ENCODE assay signal across 13 mouse cellular contexts in the genomic region with DNA sequence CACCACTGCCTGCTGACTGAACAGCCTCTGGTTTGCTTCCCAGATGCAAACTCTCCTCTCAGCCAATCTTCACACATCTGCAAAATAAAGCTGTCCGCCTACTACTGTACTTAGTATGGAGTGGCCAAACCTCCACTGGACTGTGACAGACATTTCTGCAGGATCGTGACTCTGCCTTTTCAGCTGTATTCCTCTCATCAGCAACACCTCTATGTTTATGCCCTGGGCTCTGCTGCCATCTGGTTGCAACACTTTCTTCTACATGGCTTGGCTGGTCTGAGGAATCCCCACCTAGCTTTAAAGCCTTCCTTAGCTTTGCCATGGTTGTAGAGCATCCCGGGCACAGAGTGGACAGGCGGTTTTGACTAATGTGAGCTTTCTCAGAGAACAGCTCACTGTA. TPM values are rescaled to one million over a fixed set of nuclear protein-coding genes. Genes with fewer than 3 reads are reported as not detected.
A peak's percentile ranks its signal among the peaks of the same experiment; 100 is the strongest.
DNase-seq lines count a peak whose midpoint lies in the region; ATAC-seq and TF ChIP-seq lines count a peak whose summit lies in the region.
"Had no signal": no experiment of that assay in that cellular context is flagged by ENCODE, and none has a peak within 500 bp of the region (broad histone marks: within the 10 kb centered on the region; RNA-seq: fewer than 3 reads in every experiment).

No protein-coding gene starts in this region.

- H3K27me3 ChIP-seq in heart, postnatal 0 days (ENCODE audit: control insufficient read depth, insufficient read depth, low read length) = no peaks in the 10 kb centered on the region
- H3K27me3 ChIP-seq: stomach, embryonic 15.5 days had no signal

- peak; percentile 59 for TF ChIP-seq CTCF in heart, postnatal 0 days (IDR thresholded peaks at IDR 0.05; ENCODE audit: low read depth)

- no peaks in the 10 kb centered on the region for H3K9me3 ChIP-seq in heart, postnatal 0 days (replicated peaks; ENCODE audit: control insufficient read depth, low read length)
- H3K9me3 ChIP-seq: forebrain, embryonic 10.5 days; stomach, embryonic 15.5 days had no signal

- H3K4me1 ChIP-seq in heart, postnatal 0 days (ENCODE audit: control insufficient read depth, insufficient read depth) = peaks cover 39% of the 10 kb centered on the region

- ATAC-seq in heart, postnatal 0 days (ENCODE audit: insufficient read depth, low read depth) = peak; percentile 27; the same call in 1 of the 2 replicates
- ATAC-seq: intestine, embryonic 16.5 days; liver, postnatal 0 days had no signal

- 0 out of 2 replicates have a peak, but pooled peaks cover under 1% of the 10 kb centered on the region for H3K36me3 ChIP-seq in heart, postnatal 0 days (replicated peaks; ENCODE audit: control insufficient read depth, insufficient read depth, low read length)
- H3K36me3 ChIP-seq: stomach, embryonic 15.5 days had no signal

- H3K9ac ChIP-seq in heart, postnatal 0 days (replicated peaks; ENCODE audit: low read depth, low read length) = no peak overlapping the region
- H3K9ac ChIP-seq: liver, postnatal 0 days; stomach, embryonic 15.5 days had no signal

- intact Hi-C loops in heart, postnatal 36 days (cut with DNase I) = loop anchor here (5.0 kb wide), 1 partner anchor 82 kb away; no protein-coding TSS in a partner anchor

- peak; percentile 12 for DNase-seq in adrenal gland, adult 2 months
- DNase-seq in adrenal gland, postnatal 10 days = no peak
- peak; percentile 45 for DNase-seq in heart, postnatal 0 days (ENCODE audit: low spot score)
- DNase-seq in heart, postnatal 36 days = no peak
- peak; percentile 30 for DNase-seq in kidney, postnatal 14 days
- DNase-seq in kidney, adult 18-20 months = no peak
- DNase-seq in retina, postnatal 1 day = peak; percentile 37
- DNase-seq in retina, embryonic 14.5 days (ENCODE audit: low spot score) = no peak
- DNase-seq: liver, postnatal 0 days; thymus, postnatal 25 days had no signal

- H3K4me3 ChIP-seq in heart, postnatal 0 days (ENCODE audit: low read depth, low read length) = no peak overlapping the region
- H3K4me3 ChIP-seq: forebrain, embryonic 10.5 days; stomach, embryonic 15.5 days had no signal

- 57% methylated on average over 4 of the region's 4 CpGs for WGBS in heart, postnatal 0 days

- no peak overlapping the region for H3K4me2 ChIP-seq in heart, postnatal 0 days (ENCODE audit: low read depth, low read length)
- H3K4me2 ChIP-seq: stomach, embryonic 15.5 days had no signal

- H3K27ac ChIP-seq in heart, postnatal 0 days (ENCODE audit: low read depth) = no peak overlapping the region
- H3K27ac ChIP-seq: forebrain, embryonic 10.5 days; stomach, embryonic 15.5 days had no signal

- TF ChIP-seq EP300 in heart, postnatal 0 days (IDR thresholded peaks at IDR 0.05; ENCODE audit: low read depth) = no peak

RNA-seq across cellular contexts. Expression of gene Sestd1, which starts 20.3 kb away (rescaled TPM):
- total RNA-seq in adrenal gland, adult 2 months (2021) = 10 to 100 TPM; 15.6 to 16.4 TPM
- 1.5 and 2.7 TPM in 2 replicates for polyA plus RNA-seq in adrenal gland, adult 2 months (2012; rRNA removed)
- total RNA-seq in adrenal gland, postnatal 10 days (2021) = 10 to 100 TPM; 15.9 to 19.3 TPM
- total RNA-seq in heart, postnatal 0 days (2014; rRNA removed; ENCODE audit: low replicate concordance) = 9.2 and 9.8 TPM in 2 replicates
- polyA plus RNA-seq in heart, postnatal 0 days (2015; fragmentation: Nextera tagmentation; extraction: Ambion mirVana) = 8.6 and 9.7 TPM in 2 replicates
- total RNA-seq in heart, postnatal 36 days (2021) = 10 to 100 TPM; 20.8 to 22.4 TPM

Comparison
In these comparisons a context has a peak if more than half of its experiments do, and no peak if none do; other contexts are left out.
1. DNase-seq: peak in adrenal gland, adult 2 months (single experiment), heart, postnatal 0 days (single experiment), kidney, postnatal 14 days (single experiment) and retina, postnatal 1 day (single experiment); none in adrenal gland, postnatal 10 days (single experiment), heart, postnatal 36 days (0 of 2), kidney, adult 18-20 months (single experiment) and retina, embryonic 14.5 days (single experiment).